Mouse (Mus musculus): ENCODE results near the gene Plekhs1. TPM values are rescaled to one million over a fixed set of nuclear protein-coding genes. Genes with fewer than 3 reads are reported as not detected.

The Plekhs1 gene
- 1.2 and 1.4 TPM in 2 replicates for polyA plus RNA-seq (2015; fragmentation: Nextera tagmentation; extraction: Ambion mirVana)

GRCm38 (mm10) chr19:56461522-56462101 lies at the start of gene Plekhs1:
TSS of gene Plekhs1 (plus strand) at chr19:56461640.
- Histone ChIP-seq H3K27me3 (replicated peaks) (no peaks in the 10 kb centered on the region), H3K9ac (no peak within 1 kb of the TSS), H3K9me3 (no peaks in the 10 kb centered on the region), H3K4me2 (no peak within 1 kb of the TSS), H3K27ac (peak within 1 kb of the TSS; percentile 46; the same call in 1 of the 2 replicates), H3K36me3 (no peaks in the 10 kb centered on the region), H3K4me3 (replicated peaks) (no peak within 1 kb of the TSS), H3K4me1 (no peaks in the 10 kb centered on the region)
- no peak for ATAC-seq (ENCODE audit: insufficient read depth, low FRiP score, low read depth)
- WGBS: 54% methylated on average over 10 of the region's 10 CpGs

GRCm38 (mm10) chr19:56418404-56418803 lies 43.0 kb upstream of the Plekhs1 start:
- H3K9ac ChIP-seq: no peak overlapping the region
- H3K36me3 ChIP-seq: no peaks in the 10 kb centered on the region
- 70% methylated on average over 4 of the region's 4 CpGs for WGBS
- H3K9me3 ChIP-seq: no peaks in the 10 kb centered on the region
- H3K4me2 ChIP-seq: no peak overlapping the region
- H3K27me3 ChIP-seq (replicated peaks): no peaks in the 10 kb centered on the region
- peaks cover 4% of the 10 kb centered on the region; the same call in 1 of the 2 replicates for H3K4me1 ChIP-seq
- no peak overlapping the region for H3K4me3 ChIP-seq (replicated peaks)
- H3K27ac ChIP-seq: no peak overlapping the region
- ATAC-seq (ENCODE audit: insufficient read depth, low FRiP score, low read depth): no peak

- H3K4me2 ChIP-seq: no peak overlapping the region
- H3K36me3 ChIP-seq: no peaks in the 10 kb centered on the region
- H3K27ac ChIP-seq: no peak overlapping the region
- H3K9me3 ChIP-seq: no peaks in the 10 kb centered on the region
- no peaks in the 10 kb centered on the region for H3K27me3 ChIP-seq (replicated peaks)
- no peak overlapping the region for H3K9ac ChIP-seq
- no peak overlapping the region for H3K4me3 ChIP-seq (replicated peaks)
- H3K4me1 ChIP-seq: peaks cover 5% of the 10 kb centered on the region; the same call in 1 of the 2 replicates
- ATAC-seq (ENCODE audit: insufficient read depth, low FRiP score, low read depth): no peak
- WGBS: 68% methylated on average over 9 of the region's 9 CpGs
Observed at GRCm38 (mm10) chr19:56419452-56419851, 42.0 kb upstream of the Plekhs1 start.

GRCm38 (mm10) chr19:56420345-56420744 lies 41.1 kb upstream of the Plekhs1 start:
- 87% methylated on average over 3 of the region's 3 CpGs for WGBS
- peaks cover 5% of the 10 kb centered on the region; the same call in 1 of the 2 replicates for H3K4me1 ChIP-seq
- H3K9me3 ChIP-seq: no peaks in the 10 kb centered on the region
- H3K9ac ChIP-seq: no peak overlapping the region
- ATAC-seq (ENCODE audit: insufficient read depth, low FRiP score, low read depth): no peak
- H3K27ac ChIP-seq: no peak overlapping the region
- H3K27me3 ChIP-seq (replicated peaks): no peaks in the 10 kb centered on the region
- H3K36me3 ChIP-seq: no peaks in the 10 kb centered on the region
- H3K4me2 ChIP-seq: no peak overlapping the region
- no peak overlapping the region for H3K4me3 ChIP-seq (replicated peaks)

GRCm38 (mm10) chr19:56422476-56423338 lies 38.7 kb upstream of the Plekhs1 start:
- H3K4me1 ChIP-seq: peaks cover 12% of the 10 kb centered on the region
- no peaks in the 10 kb centered on the region for H3K36me3 ChIP-seq
- H3K27me3 ChIP-seq (replicated peaks): no peaks in the 10 kb centered on the region
- H3K9ac ChIP-seq: no peak overlapping the region
- 29% methylated on average over 14 of the region's 14 CpGs for WGBS
- no peaks in the 10 kb centered on the region for H3K9me3 ChIP-seq
- ATAC-seq (ENCODE audit: insufficient read depth, low FRiP score, low read depth): no peak; the same call in 1 of the 2 replicates
- no peak overlapping the region for H3K4me3 ChIP-seq (replicated peaks)
- H3K4me2 ChIP-seq: no peak overlapping the region
- H3K27ac ChIP-seq: peak overlapping the region; percentile 69

- 55% methylated on average over 12 of the region's 12 CpGs for WGBS
- Histone ChIP-seq H3K4me2 (no peak overlapping the region), H3K27me3 (replicated peaks) (no peaks in the 10 kb centered on the region), H3K4me3 (replicated peaks) (no peak overlapping the region), H3K9me3 (no peaks in the 10 kb centered on the region), H3K9ac (no peak overlapping the region), H3K27ac (peak overlapping the region; percentile 69; the same call in 1 of the 2 replicates), H3K36me3 (no peaks in the 10 kb centered on the region), H3K4me1 (peaks cover 12% of the 10 kb centered on the region)
- ATAC-seq (ENCODE audit: insufficient read depth, low FRiP score, low read depth): no peak
Observed at GRCm38 (mm10) chr19:56423370-56423769, 38.1 kb upstream of the Plekhs1 start.

- Histone ChIP-seq H3K9me3 (no peaks in the 10 kb centered on the region), H3K27me3 (replicated peaks) (no peaks in the 10 kb centered on the region), H3K9ac (no peak overlapping the region), H3K4me1 (peaks cover 12% of the 10 kb centered on the region), H3K4me3 (replicated peaks) (no peak overlapping the region), H3K4me2 (no peak overlapping the region), H3K36me3 (no peaks in the 10 kb centered on the region), H3K27ac (peak overlapping the region; percentile 74)
- WGBS: 74% methylated on average over 17 of the region's 17 CpGs
- ATAC-seq (ENCODE audit: insufficient read depth, low FRiP score, low read depth): no peak
Observed at GRCm38 (mm10) chr19:56424606-56425395, 36.6 kb upstream of the Plekhs1 start.

GRCm38 (mm10) chr19:56425492-56425891 lies 35.9 kb upstream of the Plekhs1 start:
- ATAC-seq (ENCODE audit: insufficient read depth, low FRiP score, low read depth): no peak
- no peak overlapping the region for H3K9ac ChIP-seq
- no peaks in the 10 kb centered on the region for H3K9me3 ChIP-seq
- H3K4me1 ChIP-seq: peaks cover 12% of the 10 kb centered on the region
- no peak overlapping the region for H3K4me3 ChIP-seq (replicated peaks)
- H3K27me3 ChIP-seq (replicated peaks): no peaks in the 10 kb centered on the region
- H3K36me3 ChIP-seq: no peaks in the 10 kb centered on the region
- H3K4me2 ChIP-seq: no peak overlapping the region
- WGBS: 56% methylated on average over 9 of the region's 9 CpGs
- H3K27ac ChIP-seq: peak overlapping the region; percentile 74

GRCm38 (mm10) chr19:56430369-56430768 lies 31.1 kb upstream of the Plekhs1 start:
- Histone ChIP-seq H3K9ac (no peak overlapping the region), H3K9me3 (no peaks in the 10 kb centered on the region), H3K36me3 (no peaks in the 10 kb centered on the region; the same call in 1 of the 2 replicates), H3K4me3 (replicated peaks) (no peak overlapping the region), H3K4me2 (no peak overlapping the region), H3K4me1 (peaks cover 7% of the 10 kb centered on the region), H3K27me3 (replicated peaks) (no peaks in the 10 kb centered on the region), H3K27ac (no peak overlapping the region)
- WGBS: 66% methylated on average over 8 of the region's 8 CpGs
- no peak for ATAC-seq (ENCODE audit: insufficient read depth, low FRiP score, low read depth)

- no peaks in the 10 kb centered on the region for H3K27me3 ChIP-seq (replicated peaks)
Observed at GRCm38 (mm10) chr19:56432706-56433105, 28.7 kb upstream of the Plekhs1 start.

GRCm38 (mm10) chr19:56433581-56433980 lies 27.9 kb upstream of the Plekhs1 start:
- no peak for ATAC-seq (ENCODE audit: insufficient read depth, low FRiP score, low read depth)
- H3K27me3 ChIP-seq (replicated peaks): no peaks in the 10 kb centered on the region
- no peak overlapping the region for H3K9ac ChIP-seq
- 87% methylated on average over 7 of the region's 7 CpGs for WGBS
- H3K4me2 ChIP-seq: no peak overlapping the region
- no peak overlapping the region for H3K4me3 ChIP-seq (replicated peaks)
- H3K36me3 ChIP-seq: peaks cover 6% of the 10 kb centered on the region; the same call in 1 of the 2 replicates
- peaks cover 4% of the 10 kb centered on the region; the same call in 1 of the 2 replicates for H3K4me1 ChIP-seq
- no peaks in the 10 kb centered on the region for H3K9me3 ChIP-seq
- H3K27ac ChIP-seq: no peak overlapping the region

More at GRCm38 (mm10) chr19:56432706-56433105, 28.7 kb upstream of the Plekhs1 start:
- 60% methylated on average over 10 of the region's 10 CpGs for WGBS
- no peak overlapping the region for H3K27ac ChIP-seq
- H3K9ac ChIP-seq: no peak overlapping the region
- ATAC-seq (ENCODE audit: insufficient read depth, low FRiP score, low read depth): no peak
- no peak overlapping the region for H3K4me2 ChIP-seq
- H3K4me1 ChIP-seq: no peaks in the 10 kb centered on the region
- no peaks in the 10 kb centered on the region for H3K9me3 ChIP-seq
- H3K4me3 ChIP-seq (replicated peaks): no peak overlapping the region
- H3K36me3 ChIP-seq: peaks cover 6% of the 10 kb centered on the region; the same call in 1 of the 2 replicates

All from stomach, embryonic 15.5 days (tissue).